Comparison of ENCODE assay signal across 10 mouse cellular contexts in genomic region chr1:58304296-58304695, GRCm38 (mm10). TPM values are rescaled to one million over a fixed set of nuclear protein-coding genes. Genes with fewer than 3 reads are reported as not detected.
DNase-seq lines count a peak whose midpoint lies in the region; ATAC-seq lines count a peak whose summit lies in the region.
"Had no signal": no experiment of that assay in that cellular context is flagged by ENCODE, and none has a peak within 500 bp of the region (broad histone marks: within the 10 kb centered on the region; RNA-seq: fewer than 3 reads in every experiment).

No protein-coding gene starts in this region.

- no peak overlapping the region for H3K4me3 ChIP-seq in heart, embryonic 15.5 days

- DNase-seq in heart, adult 18-20 months = peak; percentile 39 to 44
- no peak for DNase-seq in heart, adult 8-10 months (ENCODE audit: low spot score)
- DNase-seq in MN1 (ENCODE audit: low spot score) = peak; percentile 8
- DNase-seq in splenic B cell, adult 2 months (ENCODE audit: low read depth, low spot score) = peak; percentile 15
- DNase-seq in gastrocnemius, adult 8-10 months (ENCODE audit: low spot score in 2 of 2) = no peak
- no peak for DNase-seq in layer of hippocampus, postnatal 25 days (ENCODE audit: extremely low spot score in 1 of 2, low spot score in 1 of 2)
- DNase-seq: cerebellum, adult 18-20 months had no signal

- H3K27ac ChIP-seq in heart, embryonic 15.5 days = peak overlapping the region; percentile 24; the same call in 1 of the 2 replicates

- H3K27me3 ChIP-seq in heart, embryonic 15.5 days = no peaks in the 10 kb centered on the region
- H3K27me3 ChIP-seq in splenic B cell, adult 2 months (ENCODE audit: control insufficient read depth, insufficient read depth, low read length, poor library complexity, severe bottlenecking) = no peaks in the 10 kb centered on the region

- WGBS in heart, embryonic 15.5 days = 52% methylated on average over 12 of the region's 12 CpGs

- no peak overlapping the region for H3K9ac ChIP-seq in heart, embryonic 15.5 days

- no peaks in the 10 kb centered on the region for H3K9me3 ChIP-seq in heart, embryonic 15.5 days (replicated peaks)

- H3K4me2 ChIP-seq in heart, embryonic 15.5 days = no peak overlapping the region

- H3K4me1 ChIP-seq in heart, embryonic 15.5 days (replicated peaks) = no peaks in the 10 kb centered on the region

- no peak for ATAC-seq in heart, embryonic 15.5 days (replicated peaks; ENCODE audit: insufficient number of reproducible peaks, insufficient read depth, low FRiP score, low read depth)
- no peak for ATAC-seq in monocyte, adult 5-6 weeks (replicated peaks; ENCODE audit: insufficient number of reproducible peaks, low FRiP score, low TSS enrichment, poor library complexity, severe bottlenecking)
- ATAC-seq: midbrain, embryonic 16.5 days had no signal

- no peaks in the 10 kb centered on the region for H3K36me3 ChIP-seq in heart, embryonic 15.5 days
- H3K36me3 ChIP-seq in splenic B cell, adult 2 months (ENCODE audit: control insufficient read depth, insufficient read depth, low read length, poor library complexity, severe bottlenecking) = no peaks in the 10 kb centered on the region

RNA-seq across cellular contexts. Expression of gene Aox2, which starts 26.2 kb away (rescaled TPM):
- under 1 TPM in 1 of 2 experiments, not detected in 1; 0.05 TPM for total RNA-seq in heart, adult 18-20 months (2021)
- total RNA-seq in heart, adult 8-10 months (2022) = not detected
- not detected in 2 replicates for polyA plus RNA-seq in heart, embryonic 15.5 days (2015; fragmentation: Nextera tagmentation; extraction: Ambion mirVana)
- total RNA-seq in monocyte, adult 5-6 weeks (2017) = 0.10 TPM in 1 of 3 replicates, not detected in the others
- total RNA-seq in gastrocnemius, adult 8-10 months (2022) = under 1 TPM; 0.04 to 0.24 (median 0.08) TPM
- not detected for total RNA-seq in layer of hippocampus, postnatal 25 days (2021)

Comparison
In these comparisons a context has a peak if more than half of its experiments do, and no peak if none do; other contexts are left out.
1. DNase-seq: peak in heart, adult 18-20 months (2 of 2), MN1 (single experiment) and splenic B cell, adult 2 months (single experiment); none in heart, adult 8-10 months (single experiment), gastrocnemius, adult 8-10 months (0 of 2) and layer of hippocampus, postnatal 25 days (0 of 2).